Mouse (Mus musculus) embryo, embryonic 11.5 days (tissue): ENCODE measurements around the gene Psmg1.
"Not testable (repeated sequence)": the region's sequence is repeated elsewhere in the genome, so short reads cannot be mapped to it uniquely, and the experiment has no call there.

Source experiments
- DNase-seq: peaks from one replicate; pipeline ENCODE4 v3.0.0-alpha.2; 2012; ENCODE audit warnings: low read depth, low spot score

Gene Psmg1

GRCm38 (mm10) chr16:95990462-95991121 lies at the start of gene Psmg1:
Gene Psmg1 (minus strand): TSS chr16:95990960.
- peak; percentile 94 for DNase-seq

DNA sequence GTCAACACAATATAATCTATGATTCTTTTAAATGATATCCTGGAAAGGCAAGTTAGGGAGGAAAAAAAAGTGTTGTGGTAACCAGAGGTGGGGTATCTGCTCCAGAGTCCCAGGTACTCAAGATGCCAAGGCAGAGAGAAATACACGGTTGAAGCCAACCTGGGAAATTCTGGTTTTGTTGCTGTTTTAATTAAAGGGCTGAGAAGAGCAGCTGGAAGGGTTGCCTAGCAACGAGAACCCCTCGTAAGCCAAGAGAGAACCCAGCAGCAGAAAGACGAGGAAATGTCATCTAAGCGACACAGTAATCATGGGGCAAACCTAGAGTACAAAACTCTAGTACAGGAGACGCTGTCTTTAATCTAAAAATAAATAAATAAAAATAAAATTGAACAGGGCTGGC lies 48.8 kb upstream of the Psmg1 start:
- DNase-seq: no peak

DNA sequence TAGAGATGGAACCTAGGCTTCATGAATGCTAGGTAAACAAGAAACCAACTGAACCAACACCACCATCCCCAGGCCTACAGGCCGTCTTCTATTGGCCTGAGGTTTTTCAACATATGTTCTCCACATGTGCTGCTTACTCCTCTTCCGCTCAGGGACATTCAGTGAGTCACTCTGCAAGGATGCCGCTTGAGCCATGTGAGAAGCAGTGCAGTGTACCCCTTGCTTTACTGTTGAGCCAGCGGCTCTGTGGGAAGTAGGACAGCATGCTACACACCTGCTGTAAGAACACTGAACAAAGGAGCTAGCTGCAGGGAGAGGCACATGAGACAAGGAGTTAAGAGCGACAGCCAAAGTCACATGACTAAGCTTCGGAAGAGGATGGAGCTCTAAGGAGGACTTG lies 43.7 kb upstream of the Psmg1 start:
- peak; percentile 5 for DNase-seq

DNA sequence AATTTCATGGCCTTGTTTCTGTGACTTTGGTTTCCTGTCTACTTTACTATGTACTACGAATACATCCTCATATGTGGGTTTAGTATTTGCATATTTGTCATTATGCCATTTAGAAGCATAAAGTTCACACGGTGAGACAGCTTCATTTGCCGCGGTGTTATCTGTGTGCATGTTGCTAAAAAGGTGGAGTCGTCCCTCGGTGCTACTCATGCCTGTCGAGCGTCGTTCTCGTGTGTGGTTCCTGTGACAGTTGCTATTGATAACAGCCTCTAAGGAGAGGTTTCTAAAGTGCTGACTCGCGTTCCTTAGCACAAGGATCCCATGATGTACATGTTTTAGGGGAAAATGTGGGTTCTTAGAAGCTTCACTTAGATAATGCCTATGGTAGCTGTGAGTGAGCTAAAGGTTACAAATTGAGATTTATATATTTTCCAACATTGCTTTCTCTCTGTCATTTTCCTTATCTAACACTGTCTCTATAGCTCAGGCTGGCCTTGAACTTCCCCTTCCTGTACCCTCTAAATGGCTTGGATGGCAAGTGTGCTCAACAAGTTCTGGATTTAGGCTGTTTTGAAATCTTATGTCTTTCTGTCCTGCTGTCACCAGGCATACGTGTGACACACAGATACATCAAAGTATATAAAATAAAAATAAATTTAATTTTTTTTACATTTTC lies 41.7 kb upstream of the Psmg1 start:
- DNase-seq: no peak

DNA sequence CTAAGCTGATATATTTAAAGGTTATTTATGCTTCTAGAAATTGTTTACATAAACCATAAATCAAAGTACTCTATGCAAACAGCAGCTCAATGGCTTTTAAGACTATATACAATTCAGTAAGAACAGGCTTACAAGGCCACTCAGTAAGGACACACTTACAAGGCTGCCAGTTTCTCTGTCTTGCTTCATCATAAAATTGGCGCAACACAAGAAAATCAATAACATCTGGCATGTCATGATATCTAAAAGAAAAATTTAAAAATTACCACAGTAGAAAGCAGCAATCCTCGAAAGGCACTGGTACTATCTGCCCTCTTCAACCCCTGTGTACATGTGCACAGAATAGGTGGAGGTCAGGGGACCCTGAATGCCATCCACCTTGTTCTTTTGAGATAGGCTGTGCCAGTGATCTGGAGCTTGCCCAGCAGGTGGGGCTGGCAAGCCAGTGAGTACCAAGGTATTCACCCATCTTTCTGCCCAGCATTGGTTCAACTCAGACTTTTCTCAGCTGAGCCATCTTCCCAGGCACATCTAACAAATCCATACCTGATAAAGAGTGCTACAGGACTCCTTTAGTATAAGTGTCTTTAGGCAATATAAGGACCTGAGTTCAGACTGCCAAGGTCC lies 39.8 kb upstream of the Psmg1 start:
- no peak for DNase-seq

GRCm38 (mm10) chr16:96026256-96026655 lies 35.5 kb upstream of the Psmg1 start:
- no peak for DNase-seq

DNA sequence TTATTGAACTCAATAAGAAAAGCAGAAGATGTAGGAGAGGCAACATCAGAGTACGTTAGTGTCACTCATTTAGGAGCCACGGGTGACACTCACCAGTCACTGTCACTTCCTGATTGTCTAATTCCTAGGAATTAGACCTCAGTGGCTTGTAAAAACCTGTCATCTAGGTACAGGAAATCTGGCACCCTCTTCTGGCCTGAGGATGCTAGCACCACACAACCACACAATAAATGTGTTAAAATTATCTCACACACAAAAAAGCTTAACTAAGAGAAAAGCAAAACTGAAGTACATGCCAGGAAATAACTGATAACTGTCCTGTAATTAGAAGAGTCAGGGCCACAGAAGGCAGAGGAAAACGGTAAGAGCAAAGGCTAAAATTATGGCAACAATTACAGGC lies 34.5 kb upstream of the Psmg1 start:
- no peak for DNase-seq

- DNase-seq: no peak
These were observed 30.3 kb upstream of the Psmg1 start for GRCm38 (mm10) chr16:96021045-96021444.

DNA sequence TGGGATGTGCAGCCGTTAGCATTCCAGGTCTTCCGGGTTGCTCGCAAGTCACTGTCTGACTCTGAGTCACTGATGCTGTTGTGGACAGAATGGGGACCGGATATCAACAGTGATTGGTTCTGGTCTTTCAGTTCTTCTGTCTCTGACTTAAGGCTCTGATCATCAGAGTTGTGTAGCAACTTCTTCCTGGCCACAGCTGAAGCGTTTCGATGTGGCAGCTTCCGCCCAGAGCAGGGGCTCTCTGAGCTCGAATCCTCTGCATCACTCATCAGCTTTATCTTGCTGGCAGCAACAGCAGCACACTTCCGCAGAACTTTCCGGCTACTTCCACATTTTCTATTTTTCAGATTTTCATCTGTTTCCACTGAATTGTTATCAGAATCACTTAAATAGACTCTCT lies 18.4 kb upstream of the Psmg1 start:
- DNase-seq: not testable (repeated sequence)

DNA sequence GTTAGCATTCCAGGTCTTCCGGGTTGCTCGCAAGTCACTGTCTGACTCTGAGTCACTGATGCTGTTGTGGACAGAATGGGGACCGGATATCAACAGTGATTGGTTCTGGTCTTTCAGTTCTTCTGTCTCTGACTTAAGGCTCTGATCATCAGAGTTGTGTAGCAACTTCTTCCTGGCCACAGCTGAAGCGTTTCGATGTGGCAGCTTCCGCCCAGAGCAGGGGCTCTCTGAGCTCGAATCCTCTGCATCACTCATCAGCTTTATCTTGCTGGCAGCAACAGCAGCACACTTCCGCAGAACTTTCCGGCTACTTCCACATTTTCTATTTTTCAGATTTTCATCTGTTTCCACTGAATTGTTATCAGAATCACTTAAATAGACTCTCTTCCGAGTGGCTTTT lies 13.5 kb upstream of the Psmg1 start:
- not testable (repeated sequence) for DNase-seq

- no peak for DNase-seq
These were observed 8.5 kb upstream of the Psmg1 start for GRCm38 (mm10) chr16:95999291-95999690.

- DNase-seq: no peak
These were observed 5.4 kb upstream of the Psmg1 start for GRCm38 (mm10) chr16:95996156-95996555.

GRCm38 (mm10) chr16:95994576-95994975 lies 3.8 kb upstream of the Psmg1 start:
- not testable (repeated sequence) for DNase-seq

GRCm38 (mm10) chr16:95992596-95992995 lies 1.8 kb upstream of the Psmg1 start:
- no peak for DNase-seq

DNA sequence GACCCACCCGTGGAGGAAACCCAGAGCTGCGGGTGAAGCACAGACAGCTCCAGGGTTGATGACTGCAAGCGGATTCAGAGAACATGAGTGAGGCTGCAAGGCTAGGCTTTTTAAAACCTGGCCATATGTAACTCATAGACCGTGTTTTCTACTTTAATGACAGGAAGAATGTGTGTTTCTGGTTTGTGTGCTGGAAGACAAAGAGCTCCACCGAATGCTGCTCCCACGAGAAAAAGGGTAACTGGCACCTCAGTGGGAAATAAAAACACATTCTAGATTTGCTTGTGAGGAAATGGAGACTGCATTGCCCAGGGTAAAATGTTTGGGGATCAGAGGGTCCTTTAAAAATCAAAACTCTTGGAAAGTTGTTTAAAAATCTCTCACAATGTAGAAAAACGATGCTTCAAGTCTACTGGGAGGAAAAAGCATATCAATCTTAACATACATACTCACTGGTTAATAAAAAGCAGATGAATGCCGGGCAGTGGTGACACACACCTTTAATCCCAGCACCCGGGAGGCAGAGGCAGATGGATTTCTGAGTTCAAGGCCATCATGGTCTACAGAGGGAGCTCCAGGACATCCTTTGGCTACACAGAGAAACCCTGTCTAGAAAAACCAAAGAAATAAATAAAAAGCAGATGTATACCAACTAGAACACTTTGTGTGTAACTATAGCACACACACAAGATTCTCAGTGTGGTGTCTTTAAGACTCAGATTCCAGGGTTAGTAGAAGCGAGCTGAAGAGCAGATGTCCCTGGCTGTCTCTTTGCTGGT lies 551 bp upstream of the Psmg1 start:
- DNase-seq: no peak

GRCm38 (mm10) chr16:95984911-95985310 lies 5.8 kb downstream of the Psmg1 start:
- DNase-seq: no peak

DNA sequence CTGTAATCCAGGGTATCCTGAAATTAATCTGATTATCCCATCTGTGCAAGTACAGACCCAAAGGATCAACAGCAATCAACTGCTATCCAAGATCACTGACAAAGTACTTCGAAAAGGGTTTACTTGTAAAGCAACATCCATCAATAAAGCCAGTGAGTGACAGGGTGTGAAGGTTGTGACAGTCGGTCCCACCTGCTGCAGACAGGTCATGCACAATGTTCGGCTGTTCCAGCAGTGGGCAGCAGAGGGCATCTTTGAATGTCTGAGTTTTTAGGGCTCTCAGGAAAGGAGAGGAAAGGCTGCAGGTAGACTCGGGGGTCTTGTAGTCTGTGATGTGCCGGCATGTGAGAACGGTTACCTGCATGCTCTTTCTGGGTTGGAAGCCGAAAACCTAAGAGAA lies 7.2 kb downstream of the Psmg1 start:
- DNase-seq: no peak

- no peak for DNase-seq
These were observed 19.9 kb downstream of the Psmg1 start for GRCm38 (mm10) chr16:95970841-95971240.

DNA sequence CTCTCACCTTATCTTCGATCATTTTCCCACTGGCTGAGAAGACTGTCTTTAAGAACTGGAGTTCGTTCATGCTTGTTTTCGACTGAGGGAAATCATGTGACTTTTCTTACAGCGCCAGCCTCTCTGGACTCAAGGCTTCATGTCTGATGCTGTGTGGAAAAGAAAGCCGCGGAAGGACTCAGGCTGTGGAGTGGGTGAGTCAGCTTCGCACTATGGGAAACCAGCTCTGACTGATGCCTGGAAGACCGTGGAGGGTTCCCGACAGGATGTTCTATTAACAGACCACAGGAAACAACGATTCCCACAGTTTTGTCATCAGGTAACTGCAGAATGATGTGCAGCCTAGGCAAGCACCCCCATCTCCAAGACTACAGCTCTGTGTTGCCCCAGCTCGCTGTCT lies 23.3 kb downstream of the Psmg1 start:
- no peak for DNase-seq

- peak; percentile 51 for DNase-seq
These were observed 26.2 kb downstream of the Psmg1 start for GRCm38 (mm10) chr16:95964427-95965023.

GRCm38 (mm10) chr16:95961484-95961883 lies 29.3 kb downstream of the Psmg1 start:
- DNase-seq: not testable (repeated sequence)

DNA sequence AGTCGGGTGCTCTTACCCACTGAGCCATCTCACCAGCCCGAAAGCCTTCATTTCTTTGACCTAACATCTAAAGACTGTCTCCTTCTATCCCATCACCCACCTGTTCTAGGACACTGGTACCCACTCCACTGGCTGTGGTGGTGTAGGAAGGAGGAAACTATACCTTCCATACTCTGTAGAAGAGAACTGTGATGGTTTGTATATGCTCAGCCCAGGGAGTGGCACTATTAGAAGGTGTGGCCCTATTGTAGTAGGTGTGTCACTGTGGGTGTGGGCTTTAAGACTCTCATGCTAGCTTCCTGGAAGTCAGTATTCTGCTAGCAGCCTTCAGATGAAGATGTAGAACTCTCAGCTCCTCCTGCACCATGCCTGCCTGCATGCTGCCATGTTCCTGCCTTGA lies 30.1 kb downstream of the Psmg1 start:
- DNase-seq: not testable (repeated sequence)
